Mouse (Mus musculus): ENCODE measurements around the gene Gm49342. TPM values are rescaled to one million over a fixed set of nuclear protein-coding genes. Genes with fewer than 3 reads are reported as not detected.
"Not testable (repeated sequence)": the region's sequence is repeated elsewhere in the genome, so short reads cannot be mapped to it uniquely, and the experiment has no call there.

The Gm49342 gene
- polyA plus RNA-seq, 1 experiment from 2014 or later, result not detected

- ATAC-seq (ENCODE audit: low FRiP score, low TSS enrichment), result no peak
- Histone ChIP-seq H3K9me3 (ENCODE audit: control insufficient read depth, low read length) (no peaks in the 10 kb centered on the region), H3K4me3 (ENCODE audit: low read length) (no peak overlapping the region), H3K27me3 (ENCODE audit: control insufficient read depth, insufficient read depth, low read length) (no peaks in the 10 kb centered on the region), H3K4me2 (replicated peaks; ENCODE audit: low read depth, low read length) (no peak overlapping the region), H3K36me3 (ENCODE audit: control insufficient read depth, insufficient read depth, low read length) (no peaks in the 10 kb centered on the region), H3K9ac (ENCODE audit: low read depth, low read length) (no peak overlapping the region), H3K4me1 (ENCODE audit: control insufficient read depth, insufficient read depth, low read length) (0 out of 2 replicates have a peak, but pooled peaks cover 3% of the 10 kb centered on the region), H3K27ac (ENCODE audit: low read depth, low read length) (no peak overlapping the region)
- WGBS, result 37% methylated on average over 12 of the region's 12 CpGs
Observed at GRCm38 (mm10) chr14:50969558-50970544, 25.5 kb downstream of the Gm49342 start.

GRCm38 (mm10) chr14:50970822-50971221 is 26.5 kb downstream of the Gm49342 start:
- no peak for ATAC-seq (ENCODE audit: low FRiP score, low TSS enrichment)
- Histone ChIP-seq H3K4me1 (ENCODE audit: control insufficient read depth, insufficient read depth, low read length) (0 out of 2 replicates have a peak, but pooled peaks cover 3% of the 10 kb centered on the region), H3K36me3 (ENCODE audit: control insufficient read depth, insufficient read depth, low read length) (no peaks in the 10 kb centered on the region), H3K27me3 (ENCODE audit: control insufficient read depth, insufficient read depth, low read length) (no peaks in the 10 kb centered on the region), H3K9me3 (ENCODE audit: control insufficient read depth, low read length) (no peaks in the 10 kb centered on the region), H3K9ac (ENCODE audit: low read depth, low read length) (no peak overlapping the region), H3K4me3 (ENCODE audit: low read length) (no peak overlapping the region), H3K27ac (ENCODE audit: low read depth, low read length) (no peak overlapping the region), H3K4me2 (replicated peaks; ENCODE audit: low read depth, low read length) (no peak overlapping the region)
- WGBS, result 56% methylated on average over 1 of the region's 1 CpGs

GRCm38 (mm10) chr14:50973054-50973453 is 28.7 kb downstream of the Gm49342 start:
- not testable (repeated sequence) for H3K9me3 ChIP-seq (ENCODE audit: control insufficient read depth, low read length); H3K27me3 ChIP-seq (ENCODE audit: control insufficient read depth, insufficient read depth, low read length); H3K4me2 ChIP-seq (replicated peaks; ENCODE audit: low read depth, low read length); H3K27ac ChIP-seq (ENCODE audit: low read depth, low read length); H3K4me1 ChIP-seq (ENCODE audit: control insufficient read depth, insufficient read depth, low read length); H3K4me3 ChIP-seq (ENCODE audit: low read length); H3K36me3 ChIP-seq (ENCODE audit: control insufficient read depth, insufficient read depth, low read length); ATAC-seq (ENCODE audit: low FRiP score, low TSS enrichment); H3K9ac ChIP-seq (ENCODE audit: low read depth, low read length)
- 84% methylated on average over 5 of the region's 5 CpGs for WGBS

GRCm38 (mm10) chr14:50973700-50974099 is 29.4 kb downstream of the Gm49342 start:
- Histone ChIP-seq H3K27me3 (ENCODE audit: control insufficient read depth, insufficient read depth, low read length) (no peaks in the 10 kb centered on the region), H3K4me2 (replicated peaks; ENCODE audit: low read depth, low read length) (no peak overlapping the region), H3K36me3 (ENCODE audit: control insufficient read depth, insufficient read depth, low read length) (no peaks in the 10 kb centered on the region), H3K4me3 (ENCODE audit: low read length) (no peak overlapping the region), H3K9me3 (ENCODE audit: control insufficient read depth, low read length) (no peaks in the 10 kb centered on the region), H3K27ac (ENCODE audit: low read depth, low read length) (no peak overlapping the region), H3K4me1 (ENCODE audit: control insufficient read depth, insufficient read depth, low read length) (0 out of 2 replicates have a peak, but pooled peaks cover 3% of the 10 kb centered on the region), H3K9ac (ENCODE audit: low read depth, low read length) (no peak overlapping the region)
- 28% methylated on average over 4 of the region's 4 CpGs for WGBS
- no peak for ATAC-seq (ENCODE audit: low FRiP score, low TSS enrichment)

- Histone ChIP-seq H3K27ac (ENCODE audit: low read depth, low read length) (no peak overlapping the region), H3K36me3 (ENCODE audit: control insufficient read depth, insufficient read depth, low read length) (no peaks in the 10 kb centered on the region), H3K9me3 (ENCODE audit: control insufficient read depth, low read length) (no peaks in the 10 kb centered on the region), H3K4me1 (ENCODE audit: control insufficient read depth, insufficient read depth, low read length) (no peaks in the 10 kb centered on the region), H3K9ac (ENCODE audit: low read depth, low read length) (no peak overlapping the region), H3K27me3 (ENCODE audit: control insufficient read depth, insufficient read depth, low read length) (no peaks in the 10 kb centered on the region), H3K4me2 (replicated peaks; ENCODE audit: low read depth, low read length) (no peak overlapping the region), H3K4me3 (ENCODE audit: low read length) (no peak overlapping the region)
- no peak for ATAC-seq (ENCODE audit: low FRiP score, low TSS enrichment)
- WGBS, result 73% methylated on average over 5 of the region's 5 CpGs
Observed at GRCm38 (mm10) chr14:50975001-50975400, 30.7 kb downstream of the Gm49342 start.

GRCm38 (mm10) chr14:50976674-50977073 is 32.4 kb downstream of the Gm49342 start:
- Histone ChIP-seq H3K27me3 (ENCODE audit: control insufficient read depth, insufficient read depth, low read length) (no peaks in the 10 kb centered on the region), H3K9ac (ENCODE audit: low read depth, low read length) (no peak overlapping the region), H3K4me1 (ENCODE audit: control insufficient read depth, insufficient read depth, low read length) (peaks cover 7% of the 10 kb centered on the region; the same call in 1 of the 2 replicates), H3K27ac (ENCODE audit: low read depth, low read length) (no peak overlapping the region), H3K9me3 (ENCODE audit: control insufficient read depth, low read length) (no peaks in the 10 kb centered on the region), H3K36me3 (ENCODE audit: control insufficient read depth, insufficient read depth, low read length) (no peaks in the 10 kb centered on the region), H3K4me2 (replicated peaks; ENCODE audit: low read depth, low read length) (no peak overlapping the region), H3K4me3 (ENCODE audit: low read length) (no peak overlapping the region)
- ATAC-seq (ENCODE audit: low FRiP score, low TSS enrichment), result no peak
- 21% methylated on average over 9 of the region's 9 CpGs for WGBS

- not testable (repeated sequence) for H3K9ac ChIP-seq (ENCODE audit: low read depth, low read length); H3K4me1 ChIP-seq (ENCODE audit: control insufficient read depth, insufficient read depth, low read length); H3K4me3 ChIP-seq (ENCODE audit: low read length); H3K27me3 ChIP-seq (ENCODE audit: control insufficient read depth, insufficient read depth, low read length); H3K4me2 ChIP-seq (replicated peaks; ENCODE audit: low read depth, low read length); H3K36me3 ChIP-seq (ENCODE audit: control insufficient read depth, insufficient read depth, low read length); ATAC-seq (ENCODE audit: low FRiP score, low TSS enrichment); H3K27ac ChIP-seq (ENCODE audit: low read depth, low read length); H3K9me3 ChIP-seq (ENCODE audit: control insufficient read depth, low read length)
- 79% methylated on average over 6 of the region's 6 CpGs for WGBS
Observed at GRCm38 (mm10) chr14:50978451-50978850, 34.1 kb downstream of the Gm49342 start.

GRCm38 (mm10) chr14:50979631-50980030 is 35.3 kb downstream of the Gm49342 start:
- Histone ChIP-seq H3K4me3 (ENCODE audit: low read length) (no peak overlapping the region), H3K36me3 (ENCODE audit: control insufficient read depth, insufficient read depth, low read length) (no peaks in the 10 kb centered on the region), H3K27ac (ENCODE audit: low read depth, low read length) (peak overlapping the region; percentile 32; the same call in 1 of the 2 replicates), H3K9ac (ENCODE audit: low read depth, low read length) (no peak overlapping the region), H3K9me3 (ENCODE audit: control insufficient read depth, low read length) (no peaks in the 10 kb centered on the region), H3K27me3 (ENCODE audit: control insufficient read depth, insufficient read depth, low read length) (no peaks in the 10 kb centered on the region), H3K4me2 (replicated peaks; ENCODE audit: low read depth, low read length) (no peak overlapping the region), H3K4me1 (ENCODE audit: control insufficient read depth, insufficient read depth, low read length) (peaks cover 7% of the 10 kb centered on the region; the same call in 1 of the 2 replicates)
- ATAC-seq (ENCODE audit: low FRiP score, low TSS enrichment), result no peak

GRCm38 (mm10) chr14:50981207-50981606 is 36.9 kb downstream of the Gm49342 start:
- no peak overlapping the region for H3K9ac ChIP-seq (ENCODE audit: low read depth, low read length)
- 6% methylated on average over 2 of the region's 2 CpGs for WGBS
- ATAC-seq (ENCODE audit: low FRiP score, low TSS enrichment), result peak; percentile 83

More at GRCm38 (mm10) chr14:50981207-50981606, 36.9 kb downstream of the Gm49342 start:
- H3K4me2 ChIP-seq (replicated peaks; ENCODE audit: low read depth, low read length), result no peak overlapping the region
- peaks cover 7% of the 10 kb centered on the region; the same call in 1 of the 2 replicates for H3K4me1 ChIP-seq (ENCODE audit: control insufficient read depth, insufficient read depth, low read length)
- peak overlapping the region; percentile 42; the same call in 1 of the 2 replicates for H3K27ac ChIP-seq (ENCODE audit: low read depth, low read length)
- H3K9me3 ChIP-seq (ENCODE audit: control insufficient read depth, low read length), result no peaks in the 10 kb centered on the region
- H3K27me3 ChIP-seq (ENCODE audit: control insufficient read depth, insufficient read depth, low read length), result no peaks in the 10 kb centered on the region
- H3K36me3 ChIP-seq (ENCODE audit: control insufficient read depth, insufficient read depth, low read length), result no peaks in the 10 kb centered on the region
- H3K4me3 ChIP-seq (ENCODE audit: low read length), result no peak overlapping the region

Data from kidney, embryonic 14.5 days (tissue).